Mouse (Mus musculus) lung, postnatal 10 days (tissue): ENCODE data around the gene Olfr906.

ENCODE experiments used
- DNase-seq: peaks from one replicate; pipeline ENCODE4 v3.0.0; 2021

The Olfr906 gene

GRCm38 (mm10) chr9:38486785-38487184 lies at the start of gene Olfr906:
Olfr906 (plus strand) TSS chr9:38487085.
- DNase-seq = no peak

DNA sequence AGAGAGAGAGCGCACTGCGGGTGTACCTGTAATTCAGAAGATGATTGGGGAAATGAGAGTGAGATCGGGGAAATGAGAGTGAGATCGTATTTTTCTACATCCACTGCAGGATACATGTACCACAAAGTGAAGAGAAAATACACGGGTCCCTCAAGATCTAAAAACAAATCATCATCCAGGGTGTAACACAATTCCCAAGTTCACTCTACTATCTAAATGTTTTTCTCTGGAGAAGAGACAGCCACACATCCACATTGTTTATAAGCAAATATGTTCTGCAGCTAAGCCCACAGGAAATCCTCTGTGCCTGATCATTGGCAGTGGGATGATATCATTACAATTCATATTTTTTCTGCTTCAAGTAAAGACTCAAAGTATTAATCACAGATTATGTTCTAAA lies 39.5 kb upstream of the Olfr906 start, which contains the start of gene Olfr902:
Gene Olfr902 (plus strand): TSS at position 301 of the 400 bp plus-strand sequence.
- no peak for DNase-seq

DNA sequence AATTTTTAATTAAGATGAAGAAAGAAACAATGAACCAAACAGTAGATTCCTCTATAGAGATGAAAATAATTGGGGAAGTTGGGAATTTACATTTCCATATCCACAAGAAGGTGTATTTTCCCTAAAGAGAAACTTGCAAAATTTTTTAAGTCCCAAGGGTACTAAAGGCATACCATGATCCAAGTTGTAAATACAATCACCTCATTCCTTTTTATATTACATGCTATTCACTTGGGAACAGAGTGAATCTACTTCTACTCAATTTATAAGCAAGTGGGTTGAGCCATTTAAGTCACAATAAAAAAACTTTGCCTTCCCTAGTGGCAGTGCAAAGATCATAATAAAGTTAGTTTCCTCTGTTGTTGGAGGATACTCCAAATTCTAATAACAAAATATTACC lies 24.0 kb upstream of the Olfr906 start, which contains the start of gene Olfr904:
Gene Olfr904 (plus strand): TSS at position 301 of the 400 bp plus-strand sequence.
- no peak for DNase-seq

- DNase-seq = no peak
Measured at GRCm38 (mm10) chr9:38470807-38471206, 16.1 kb upstream of the Olfr906 start, which contains the start of gene Olfr905. Olfr905 (plus strand) TSS chr9:38471107.

DNA sequence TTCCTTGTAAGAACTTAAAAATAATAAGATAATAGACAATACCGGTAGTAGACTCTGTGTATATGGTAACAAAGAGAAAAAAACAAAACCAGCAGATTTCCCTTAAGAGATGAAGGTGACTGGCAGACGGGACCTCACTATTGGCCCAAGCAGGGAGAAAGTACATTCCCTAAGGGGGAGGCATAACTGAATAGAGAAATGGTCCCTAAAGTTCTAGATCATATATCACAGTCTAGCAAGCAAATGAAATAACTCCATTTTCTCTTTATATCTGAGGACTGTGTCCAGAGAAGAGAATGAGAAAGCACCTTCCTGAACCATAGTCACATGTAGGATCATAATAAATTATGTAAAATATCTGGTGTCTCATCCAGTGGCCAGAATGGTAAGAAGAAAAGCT lies 8.6 kb downstream of the Olfr906 start, which contains the start of gene Olfr907:
Gene Olfr907 (plus strand): TSS at position 301 of the 400 bp plus-strand sequence.
- no peak for DNase-seq

DNA sequence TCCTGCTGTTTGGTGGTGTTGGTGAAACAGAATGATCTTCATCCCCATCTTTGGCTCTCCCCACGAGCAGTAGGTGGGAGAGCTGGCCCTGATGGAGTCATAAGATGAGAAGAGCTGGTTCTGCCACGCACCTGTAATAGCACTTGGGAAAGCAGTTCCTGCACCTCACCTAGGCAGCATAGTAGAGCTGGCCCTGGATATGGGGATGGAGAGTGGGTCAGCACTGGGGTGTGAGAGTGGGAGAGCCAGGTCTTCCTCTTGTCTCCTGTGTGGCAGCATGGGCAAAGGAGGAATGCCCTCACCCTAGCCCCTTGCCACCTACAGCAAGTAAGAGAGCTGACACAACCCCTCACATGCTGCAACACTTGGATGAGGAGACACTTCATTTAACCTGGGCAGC lies 25.5 kb downstream of the Olfr906 start:
- DNase-seq = no peak

GRCm38 (mm10) chr9:38521280-38521679 lies 34.4 kb downstream of the Olfr906 start, which contains the start of gene Olfr911-ps1:
Olfr911-ps1 (plus strand) TSS chr9:38521580.
- no peak for DNase-seq

- DNase-seq = no peak
Measured at GRCm38 (mm10) chr9:38537549-38537948, 50.7 kb downstream of the Olfr906 start, which contains the start of gene Olfr910. Olfr910 (plus strand) TSS chr9:38537849.
